Mouse (Mus musculus): ENCODE measurements around the gene Lman2. TPM values are rescaled to one million over a fixed set of nuclear protein-coding genes. Genes with fewer than 3 reads are reported as not detected.

Gene Lman2
- polyA plus RNA-seq, 1 experiment from 2014 or later, result 100 TPM

DNA sequence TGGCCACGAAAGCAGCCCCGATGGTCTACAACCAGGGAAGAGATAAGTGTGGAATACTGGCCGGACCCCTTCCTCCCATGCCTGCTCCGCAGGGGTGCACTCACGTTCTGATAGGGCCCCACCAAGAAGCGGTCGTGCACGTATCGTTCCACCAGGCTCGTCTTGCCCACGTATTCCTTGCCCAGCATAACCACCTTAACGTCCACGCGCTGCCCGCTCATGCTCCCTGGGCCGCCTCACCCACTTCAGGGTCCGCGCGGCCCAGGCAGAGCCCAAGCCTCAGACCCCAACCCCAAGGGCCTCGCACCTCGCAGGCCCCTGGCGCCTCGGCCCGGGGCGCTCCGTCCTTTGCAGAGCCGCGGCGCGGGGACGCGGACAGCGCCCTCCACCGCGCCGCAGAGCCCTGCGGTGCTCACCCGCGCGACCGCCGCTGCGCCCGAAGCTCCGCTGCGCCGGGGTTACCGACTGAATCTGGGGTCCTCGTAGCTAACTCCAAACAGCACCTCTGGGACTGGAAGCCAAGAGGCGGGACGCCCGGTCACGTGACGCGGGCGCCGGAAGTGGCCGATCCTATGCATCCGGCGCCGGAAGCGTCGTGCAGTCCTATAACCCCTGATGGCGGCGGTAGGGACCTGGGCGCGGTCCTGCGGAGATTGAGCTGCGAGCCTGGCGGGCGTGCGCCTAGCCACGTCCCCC, 41.0 kb downstream of the Lman2 start, which contains the start of gene Rab24:
Gene Rab24 (minus strand): TSS at position 513 of the 696 bp plus-strand sequence.
- Histone ChIP-seq H3K27ac (peak within 1 kb of the TSS; percentile 76), H3K9ac (peak within 1 kb of the TSS; percentile 93), H3K4me3 (peak within 1 kb of the TSS; percentile 96), H3K4me2 (replicated peaks) (peak within 1 kb of the TSS; percentile 89), H3K36me3 (peaks cover 68% of the 10 kb centered on the region), H3K9me3 (no peaks in the 10 kb centered on the region), H3K27me3 (no peaks in the 10 kb centered on the region), H3K4me1 (peaks cover 19% of the 10 kb centered on the region)
- under 1% methylated on average over 72 of the region's 73 CpGs for WGBS
- ATAC-seq (ENCODE audit: insufficient number of reproducible peaks, insufficient read depth, low FRiP score, low TSS enrichment), result peak; percentile 83

DNA sequence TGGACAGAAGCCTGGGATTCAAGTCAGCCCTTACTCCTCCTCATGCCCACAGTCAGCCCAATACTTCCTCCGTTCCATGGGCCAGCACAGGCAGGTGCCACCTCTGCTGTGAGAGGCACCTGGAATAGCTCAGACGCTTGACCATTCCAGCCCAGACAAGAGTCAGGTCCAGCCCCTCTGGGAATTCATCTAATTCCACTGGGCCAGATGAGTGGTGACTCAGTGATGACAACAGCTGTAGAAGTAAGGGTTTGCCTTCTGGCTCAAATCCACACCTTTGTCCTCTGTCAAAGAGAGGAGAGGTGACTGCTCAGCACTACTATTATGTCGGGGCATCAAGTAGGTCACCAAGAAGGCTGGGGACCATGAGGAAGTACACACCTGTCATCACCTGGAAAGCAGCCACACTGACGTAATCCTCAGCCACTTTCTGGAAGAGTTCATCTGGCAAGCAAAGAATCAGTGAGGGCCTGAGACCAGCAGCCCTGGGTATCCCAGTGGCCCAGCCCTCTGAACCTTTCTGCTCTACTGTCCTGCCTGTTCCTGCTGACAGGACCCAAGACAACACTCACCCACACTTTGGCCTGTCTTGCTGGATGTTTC, 42.6 kb downstream of the Lman2 start, which contains the start of gene Prelid1:
Gene Prelid1 (plus strand): TSS at position 570 of the 603 bp plus-strand sequence.
- Histone ChIP-seq H3K9ac (peak within 1 kb of the TSS; percentile 93), H3K4me3 (peak within 1 kb of the TSS; percentile 96), H3K4me2 (replicated peaks) (peak within 1 kb of the TSS; percentile 89), H3K27ac (peak within 1 kb of the TSS; percentile 76; the same call in 1 of the 2 replicates), H3K9me3 (no peaks in the 10 kb centered on the region), H3K4me1 (peaks cover 19% of the 10 kb centered on the region), H3K36me3 (peaks cover 67% of the 10 kb centered on the region), H3K27me3 (no peaks in the 10 kb centered on the region)
- no peak for ATAC-seq (ENCODE audit: insufficient number of reproducible peaks, insufficient read depth, low FRiP score, low TSS enrichment)
- 84% methylated on average over 4 of the region's 4 CpGs for WGBS

DNA sequence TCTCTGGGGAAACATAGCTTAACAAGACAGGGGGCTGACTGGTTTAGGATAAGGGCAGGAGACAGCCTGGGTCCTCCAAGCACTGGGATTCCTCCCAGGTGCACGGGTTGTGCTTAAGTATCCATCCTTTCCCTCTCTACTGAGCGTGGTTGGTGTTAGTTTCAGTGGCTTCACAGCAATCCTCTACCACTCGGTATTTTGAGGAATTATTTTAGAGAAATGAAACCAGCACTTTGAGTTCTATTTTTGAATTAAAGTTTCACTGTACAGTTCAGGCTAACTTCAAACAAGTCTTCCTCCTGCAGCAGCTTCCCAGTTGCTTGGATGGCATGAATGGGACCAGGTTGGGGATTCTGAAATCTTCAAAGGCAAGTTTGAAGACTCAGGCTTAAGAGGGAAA, 44.2 kb downstream of the Lman2 start:
- Histone ChIP-seq H3K4me2 (replicated peaks) (no peak overlapping the region), H3K27ac (no peak overlapping the region), H3K27me3 (no peaks in the 10 kb centered on the region), H3K9ac (no peak overlapping the region), H3K36me3 (peaks cover 64% of the 10 kb centered on the region), H3K4me3 (no peak overlapping the region), H3K9me3 (no peaks in the 10 kb centered on the region), H3K4me1 (peaks cover 15% of the 10 kb centered on the region)
- 84% methylated on average over 3 of the region's 3 CpGs for WGBS
- ATAC-seq (ENCODE audit: insufficient number of reproducible peaks, insufficient read depth, low FRiP score, low TSS enrichment), result no peak

GRCm38 (mm10) chr13:55314891-55315412, 47.6 kb downstream of the Lman2 start:
- Histone ChIP-seq H3K27ac (no peak overlapping the region), H3K4me3 (no peak overlapping the region), H3K4me2 (replicated peaks) (no peak overlapping the region), H3K36me3 (peaks cover 89% of the 10 kb centered on the region), H3K27me3 (no peaks in the 10 kb centered on the region), H3K9me3 (no peaks in the 10 kb centered on the region), H3K4me1 (no peaks in the 10 kb centered on the region), H3K9ac (no peak overlapping the region)
- no peak for ATAC-seq (ENCODE audit: insufficient number of reproducible peaks, insufficient read depth, low FRiP score, low TSS enrichment)
- 69% methylated on average over 2 of the region's 2 CpGs for WGBS

GRCm38 (mm10) chr13:55313051-55313450, 49.5 kb downstream of the Lman2 start:
- H3K36me3 ChIP-seq, result peaks cover 79% of the 10 kb centered on the region
- 90% methylated on average over 9 of the region's 9 CpGs for WGBS

DNA sequence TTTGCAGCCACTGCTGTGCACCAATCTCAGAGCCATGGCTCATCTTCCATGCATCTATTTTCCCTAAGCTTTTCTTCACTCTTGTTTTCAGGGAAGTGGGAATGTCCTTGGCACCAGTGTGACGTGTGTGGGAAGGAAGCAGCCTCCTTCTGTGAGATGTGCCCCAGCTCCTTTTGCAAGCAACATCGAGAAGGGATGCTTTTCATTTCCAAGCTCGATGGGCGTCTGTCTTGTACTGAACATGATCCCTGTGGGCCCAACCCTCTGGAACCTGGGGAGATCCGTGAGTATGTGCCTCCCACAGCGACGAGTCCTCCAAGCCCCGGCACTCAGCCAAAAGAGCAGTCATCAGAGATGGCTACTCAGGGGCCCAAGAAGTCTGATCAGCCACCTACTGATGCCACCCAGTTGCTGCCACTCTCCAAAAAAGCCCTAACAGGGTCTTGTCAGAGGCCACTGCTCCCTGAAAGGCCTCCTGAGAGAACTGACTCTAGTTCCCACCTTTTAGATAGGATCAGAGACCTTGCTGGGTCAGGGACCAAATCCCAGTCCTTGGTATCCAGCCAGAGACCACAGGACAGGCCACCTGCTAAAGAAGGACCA, 50.5 kb downstream of the Lman2 start:
- no peak overlapping the region for H3K9ac ChIP-seq
- WGBS, result 91% methylated on average over 8 of the region's 8 CpGs
- ATAC-seq (ENCODE audit: insufficient number of reproducible peaks, insufficient read depth, low FRiP score, low TSS enrichment), result no peak
- no peaks in the 10 kb centered on the region for H3K9me3 ChIP-seq
- no peaks in the 10 kb centered on the region for H3K27me3 ChIP-seq
- no peaks in the 10 kb centered on the region for H3K4me1 ChIP-seq
- no peak overlapping the region for H3K4me3 ChIP-seq
- H3K27ac ChIP-seq, result no peak overlapping the region
- peaks cover 81% of the 10 kb centered on the region for H3K36me3 ChIP-seq
- no peak overlapping the region for H3K4me2 ChIP-seq (replicated peaks)

More at GRCm38 (mm10) chr13:55313051-55313450, 49.5 kb downstream of the Lman2 start:
- Histone ChIP-seq H3K4me3 (no peak overlapping the region), H3K4me2 (replicated peaks) (no peak overlapping the region), H3K9ac (no peak overlapping the region), H3K4me1 (no peaks in the 10 kb centered on the region), H3K27ac (no peak overlapping the region), H3K27me3 (no peaks in the 10 kb centered on the region), H3K9me3 (no peaks in the 10 kb centered on the region)
- ATAC-seq (ENCODE audit: insufficient number of reproducible peaks, insufficient read depth, low FRiP score, low TSS enrichment), result no peak

DNA sequence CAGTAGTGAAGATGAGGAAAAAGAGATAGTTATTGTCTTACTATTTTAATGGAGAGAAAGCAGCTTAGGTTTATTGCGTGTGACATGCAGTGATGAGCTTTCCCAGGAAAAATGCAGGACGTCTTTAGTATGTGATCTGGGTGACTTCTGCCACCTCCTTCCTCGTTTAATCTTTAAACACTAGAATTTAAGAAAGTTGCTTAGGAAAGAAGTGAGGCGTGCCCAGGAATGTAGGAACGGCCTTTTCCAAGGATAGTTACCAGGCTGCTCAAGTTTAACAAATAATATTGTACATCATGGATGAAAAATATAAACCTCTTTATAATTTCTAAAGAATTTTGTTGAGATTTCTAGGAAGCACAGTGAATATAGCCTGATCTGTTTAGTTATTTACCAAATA, 61.7 kb downstream of the Lman2 start:
- no peak for ATAC-seq (ENCODE audit: insufficient number of reproducible peaks, insufficient read depth, low FRiP score, low TSS enrichment)
- 90% methylated on average over 5 of the region's 5 CpGs for WGBS
- H3K36me3 ChIP-seq, result peaks cover 80% of the 10 kb centered on the region

DNA sequence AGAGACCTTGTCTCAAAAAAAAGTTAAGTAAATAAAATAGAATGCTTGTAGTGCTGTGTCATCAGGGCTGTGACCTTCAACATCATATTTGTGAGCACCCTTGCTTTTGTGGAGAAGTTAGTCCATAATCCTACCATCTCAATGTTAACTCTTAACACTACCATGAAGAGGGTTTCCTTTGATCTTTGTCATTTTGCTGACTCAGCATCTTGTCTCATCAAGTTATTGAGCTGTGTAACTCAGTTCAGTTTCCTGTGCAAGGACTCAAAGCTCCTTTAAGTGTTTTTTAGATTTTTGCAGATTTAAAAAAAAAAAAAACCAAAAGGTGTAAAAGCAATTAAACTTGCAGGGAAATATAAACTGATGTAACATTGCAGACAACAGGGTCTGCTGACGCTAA, 65.8 kb downstream of the Lman2 start:
- H3K27me3 ChIP-seq, result no peaks in the 10 kb centered on the region
- H3K9me3 ChIP-seq, result no peaks in the 10 kb centered on the region
- ATAC-seq (ENCODE audit: insufficient number of reproducible peaks, insufficient read depth, low FRiP score, low TSS enrichment), result no peak
- H3K4me2 ChIP-seq (replicated peaks), result no peak overlapping the region
- H3K4me3 ChIP-seq, result no peak overlapping the region
- H3K4me1 ChIP-seq, result no peaks in the 10 kb centered on the region
- H3K9ac ChIP-seq, result no peak overlapping the region
- H3K36me3 ChIP-seq, result peaks cover 74% of the 10 kb centered on the region
- H3K27ac ChIP-seq, result no peak overlapping the region
- 96% methylated on average over 1 of the region's 1 CpGs for WGBS

More for the DNA sequence above, 61.7 kb downstream of the Lman2 start:
- Histone ChIP-seq H3K27ac (no peak overlapping the region), H3K27me3 (no peaks in the 10 kb centered on the region), H3K9me3 (no peaks in the 10 kb centered on the region), H3K4me1 (no peaks in the 10 kb centered on the region), H3K4me3 (no peak overlapping the region), H3K9ac (no peak overlapping the region), H3K4me2 (replicated peaks) (no peak overlapping the region)

Other genes starting within 250 kb of the Lman2 start
- gene Gm17617, start 229.2 kb downstream of the Lman2 start, polyA plus RNA-seq (2016; fragmentation: Nextera tagmentation; extraction: Ambion mirVana), result not detected in 2 replicates
- gene Fgfr4, start 210.1 kb downstream of the Lman2 start, polyA plus RNA-seq (2016; fragmentation: Nextera tagmentation; extraction: Ambion mirVana), result 4.8 and 5.1 TPM in 2 replicates
- 81.7 and 84.4 TPM in 2 replicates for gene Nsd1, start 153.0 kb downstream of the Lman2 start, polyA plus RNA-seq (2016; fragmentation: Nextera tagmentation; extraction: Ambion mirVana)
- 368 and 376 TPM in 2 replicates for gene Prelid1, start 42.3 kb downstream of the Lman2 start, polyA plus RNA-seq (2016; fragmentation: Nextera tagmentation; extraction: Ambion mirVana)
- gene Rab24, start 40.8 kb downstream of the Lman2 start, polyA plus RNA-seq (2016; fragmentation: Nextera tagmentation; extraction: Ambion mirVana), result 108 and 118 TPM in 2 replicates
- 32.2 and 37.6 TPM in 2 replicates for gene Mxd3, start 33.0 kb downstream of the Lman2 start, polyA plus RNA-seq (2016; fragmentation: Nextera tagmentation; extraction: Ambion mirVana)
- 0.61 and 1.2 TPM in 2 replicates for gene Rgs14, start 6.9 kb upstream of the Lman2 start, polyA plus RNA-seq (2016; fragmentation: Nextera tagmentation; extraction: Ambion mirVana)
- gene Slc34a1, start 35.4 kb upstream of the Lman2 start, polyA plus RNA-seq (2016; fragmentation: Nextera tagmentation; extraction: Ambion mirVana), result not detected in 2 replicates
- not detected in 2 replicates for gene Pfn3, start 52.4 kb upstream of the Lman2 start, polyA plus RNA-seq (2016; fragmentation: Nextera tagmentation; extraction: Ambion mirVana)
- gene F12, start 64.0 kb upstream of the Lman2 start, polyA plus RNA-seq (2016; fragmentation: Nextera tagmentation; extraction: Ambion mirVana), result 0.08 and 0.11 TPM in 2 replicates
- 68.3 and 73.0 TPM in 2 replicates for gene Grk6, start 82.3 kb upstream of the Lman2 start, polyA plus RNA-seq (2016; fragmentation: Nextera tagmentation; extraction: Ambion mirVana)
- 1.1 and 1.3 TPM in 2 replicates for gene Prr7, start 101.5 kb upstream of the Lman2 start, polyA plus RNA-seq (2016; fragmentation: Nextera tagmentation; extraction: Ambion mirVana)
- gene Dbn1, start 125.3 kb upstream of the Lman2 start, polyA plus RNA-seq (2016; fragmentation: Nextera tagmentation; extraction: Ambion mirVana), result 383 and 387 TPM in 2 replicates
- gene Pdlim7, start 150.9 kb upstream of the Lman2 start, polyA plus RNA-seq (2016; fragmentation: Nextera tagmentation; extraction: Ambion mirVana), result 172 and 182 TPM in 2 replicates
- 2.5 and 3.0 TPM in 2 replicates for gene Dok3, start 166.5 kb upstream of the Lman2 start, polyA plus RNA-seq (2016; fragmentation: Nextera tagmentation; extraction: Ambion mirVana)
- 78.5 and 80.3 TPM in 2 replicates for gene Ddx41, start 173.9 kb upstream of the Lman2 start, polyA plus RNA-seq (2016; fragmentation: Nextera tagmentation; extraction: Ambion mirVana)
- gene Fam193b, start 208.3 kb upstream of the Lman2 start, polyA plus RNA-seq (2016; fragmentation: Nextera tagmentation; extraction: Ambion mirVana), result 59.5 and 65.6 TPM in 2 replicates
- gene Tmed9, start 210.9 kb upstream of the Lman2 start, polyA plus RNA-seq (2016; fragmentation: Nextera tagmentation; extraction: Ambion mirVana), result 120 and 127 TPM in 2 replicates
- gene B4galt7, start 237.1 kb upstream of the Lman2 start, polyA plus RNA-seq (2016; fragmentation: Nextera tagmentation; extraction: Ambion mirVana), result 35.3 and 38.9 TPM in 2 replicates